Mouse (Mus musculus): ENCODE measurements around the gene 2610028H24Rik. TPM values are rescaled to one million over a fixed set of nuclear protein-coding genes. Genes with fewer than 3 reads are reported as not detected.

2610028H24Rik gene
- polyA plus RNA-seq (2017; shearing (Covaris generic)) = not detected

DNA sequence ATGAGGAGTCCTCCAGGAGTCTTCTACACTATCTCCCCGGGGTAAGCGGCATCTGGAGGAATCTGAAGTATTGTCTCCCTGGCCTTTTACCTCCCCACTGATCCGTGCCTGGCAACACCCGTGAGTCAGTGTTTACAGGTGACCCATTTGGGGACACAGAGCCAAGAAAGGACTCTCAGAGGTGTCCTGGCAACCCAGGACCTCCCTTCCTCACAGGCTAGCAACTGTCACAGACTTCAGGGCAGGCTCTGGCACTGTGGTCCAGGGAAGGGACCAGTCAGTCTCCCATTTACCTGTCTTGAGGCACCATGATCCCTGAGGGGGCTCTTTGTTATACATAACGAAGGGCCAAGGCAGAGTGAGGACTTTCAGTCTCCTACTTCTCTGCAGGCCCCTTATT, at the start of gene 2610028H24Rik:
2610028H24Rik (plus strand) TSS at position 231 of the 400 bp plus-strand sequence.

DNA sequence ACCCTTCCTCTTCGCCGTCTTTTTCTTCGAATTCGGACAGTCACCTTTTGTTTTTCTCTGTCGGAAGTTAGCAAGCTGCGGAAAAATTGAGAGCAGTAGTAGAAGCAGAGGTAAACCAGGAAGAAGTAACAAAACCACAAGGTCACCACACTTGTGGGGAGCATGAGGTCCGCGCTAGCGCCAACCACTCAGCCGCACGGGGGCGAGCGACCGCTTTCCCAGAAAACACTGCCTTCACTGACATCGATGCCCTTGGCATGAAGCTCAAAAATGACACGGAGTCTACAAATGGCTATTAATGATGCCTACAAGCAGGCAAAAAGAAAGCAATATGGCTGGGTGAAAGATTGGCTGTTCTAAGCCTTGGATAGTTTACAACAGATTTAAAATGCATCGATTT, 8.6 kb upstream of the 2610028H24Rik start, which contains the start of gene AC141477.1:
AC141477.1 (minus strand) TSS at position 164 of the 400 bp plus-strand sequence.

DNA sequence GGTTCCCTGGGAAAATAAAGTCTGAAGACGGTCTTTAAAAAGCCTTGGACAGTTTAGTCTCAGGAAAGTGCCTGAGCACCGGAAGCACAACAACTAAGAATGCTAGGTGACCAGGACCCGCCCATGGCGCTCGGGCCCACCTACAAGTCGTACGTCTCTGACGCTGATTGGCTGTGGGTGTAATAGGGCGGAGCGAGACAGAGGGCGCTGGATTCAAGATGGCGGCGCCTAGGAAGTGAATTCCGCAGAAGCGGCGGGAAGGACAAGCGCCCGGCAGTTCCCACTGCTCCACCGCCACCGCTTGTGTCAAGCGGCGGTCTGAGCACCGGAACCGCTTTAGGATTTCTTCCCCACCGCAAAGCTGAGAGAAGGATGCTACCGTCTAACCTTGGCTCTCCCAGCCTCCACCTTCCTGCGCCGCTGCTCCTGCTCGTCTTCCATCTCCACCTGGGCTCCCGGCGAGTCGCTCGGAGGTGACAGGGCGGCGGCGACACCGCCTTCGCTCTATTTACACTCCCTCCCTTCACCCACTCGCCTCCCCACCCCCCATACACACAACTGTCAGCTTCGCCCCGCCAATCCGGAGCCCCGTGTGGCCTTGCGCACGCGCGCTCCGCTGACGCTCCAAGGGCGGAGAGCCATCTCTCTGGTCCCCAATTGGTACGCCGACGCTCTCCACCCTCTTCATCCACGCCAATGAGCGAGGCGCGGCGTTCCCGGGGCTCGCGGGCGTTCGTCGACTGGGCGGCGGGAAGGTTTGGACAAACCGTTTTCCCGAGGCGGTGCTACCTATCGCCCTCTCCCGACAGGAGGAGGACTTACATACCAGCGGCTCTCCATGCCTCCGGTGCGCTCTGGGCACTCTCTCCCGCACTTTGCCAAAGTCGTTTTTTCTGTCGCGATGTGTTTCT, 6.4 kb upstream of the 2610028H24Rik start, which contains the start of gene Pcnt:
Pcnt (minus strand) TSS at position 609 of the 911 bp plus-strand sequence.

DNA sequence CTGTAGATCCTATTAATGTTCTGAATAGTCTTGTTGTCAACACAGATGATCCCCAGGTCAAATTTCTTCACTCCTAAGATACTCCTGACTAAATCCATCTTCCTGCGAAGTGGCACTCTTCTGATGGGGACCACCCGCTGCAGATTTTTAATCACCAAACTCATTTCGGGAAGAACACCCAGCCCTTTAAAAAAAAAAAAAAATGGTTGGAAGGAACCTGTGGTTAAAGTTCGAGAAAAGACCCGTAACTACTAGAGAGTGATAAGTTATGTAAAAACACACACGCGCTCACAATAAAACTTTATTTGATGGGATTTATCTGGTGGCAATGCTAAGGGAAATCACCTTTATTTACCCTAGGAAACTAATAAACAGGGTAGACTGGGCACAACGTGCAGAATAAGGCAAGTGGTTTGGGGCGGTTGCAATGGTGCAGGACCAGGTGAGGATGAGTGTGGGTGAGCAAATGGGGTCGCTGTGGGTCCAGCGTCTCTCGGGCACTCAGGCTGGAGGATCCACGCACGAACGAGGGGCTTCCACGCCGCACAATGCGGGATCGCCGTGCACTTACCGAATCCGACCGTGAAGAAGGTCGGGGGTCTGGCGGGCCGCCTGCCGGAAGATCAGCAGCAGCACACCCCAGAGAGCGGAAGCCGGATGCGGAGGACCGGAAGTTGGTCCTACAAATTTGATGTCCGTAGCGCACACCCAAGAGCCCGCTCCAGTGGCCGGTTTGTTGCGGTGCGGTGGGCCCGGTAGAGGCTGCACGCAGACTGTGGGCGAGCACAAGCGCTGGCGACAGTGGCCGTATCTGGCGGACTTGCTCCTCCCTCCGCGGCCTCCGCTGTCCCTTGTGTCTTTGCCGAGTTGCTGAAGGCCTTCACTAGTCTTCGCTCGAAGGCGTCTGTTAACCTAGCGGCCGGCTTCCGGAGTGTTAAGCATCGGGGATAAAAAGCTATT, 19.6 kb downstream of the 2610028H24Rik start, which contains the start of the genes Mcm3ap and Ybey:
Mcm3ap (plus strand) TSS at position 725 of the 960 bp plus-strand sequence.
Ybey (minus strand) TSS at position 912 of the 960 bp plus-strand sequence.

Other genes starting within 250 kb of the 2610028H24Rik start
- 10 to 100 TPM; 10.5 to 13.4 TPM for gene Prmt2, start 211.2 kb upstream of the 2610028H24Rik start, polyA plus RNA-seq (2017; shearing (Covaris generic))
- under 1 TPM in 1 of 2 experiments, not detected in 1; 0.29 TPM for gene S100b, start 195.2 kb upstream of the 2610028H24Rik start, polyA plus RNA-seq (2017; shearing (Covaris generic))
- gene Dip2a, start 103.8 kb upstream of the 2610028H24Rik start, polyA plus RNA-seq (2017; shearing (Covaris generic)) = 1 to 10 TPM; 2.5 to 7.8 TPM
- 10 to 100 TPM in 1 of 2 experiments, 1 to 10 TPM in 1; 8.7 to 12.5 TPM for gene AC141477.1, start 8.6 kb upstream of the 2610028H24Rik start, polyA plus RNA-seq (2017; shearing (Covaris generic))
- 10 to 100 TPM; 14.2 to 17.0 TPM for gene Pcnt, start 6.3 kb upstream of the 2610028H24Rik start, polyA plus RNA-seq (2017; shearing (Covaris generic))
- 10 to 100 TPM; 45.8 to 57.3 TPM for gene Mcm3ap, start 19.8 kb downstream of the 2610028H24Rik start, polyA plus RNA-seq (2017; shearing (Covaris generic))
- gene Ybey, start 20.0 kb downstream of the 2610028H24Rik start, polyA plus RNA-seq (2017; shearing (Covaris generic)) = 1 to 10 TPM; 3.1 to 3.4 TPM
- gene Lss, start 82.5 kb downstream of the 2610028H24Rik start, polyA plus RNA-seq (2017; shearing (Covaris generic)) = 10 to 100 TPM in 1 of 2 experiments, 1 to 10 TPM in 1; 6.0 to 10.0 TPM
- gene Spatc1l, start 113.2 kb downstream of the 2610028H24Rik start, polyA plus RNA-seq (2017; shearing (Covaris generic)) = not detected
- gene Ftcd, start 126.6 kb downstream of the 2610028H24Rik start, polyA plus RNA-seq (2017; shearing (Covaris generic)) = not detected
- under 1 TPM in 1 of 2 experiments, not detected in 1; 0.20 TPM for gene Col6a2, start 174.5 kb downstream of the 2610028H24Rik start, polyA plus RNA-seq (2017; shearing (Covaris generic))